Mouse (Mus musculus): ENCODE results near the gene Hmgcs2.

Gene Hmgcs2

DNA sequence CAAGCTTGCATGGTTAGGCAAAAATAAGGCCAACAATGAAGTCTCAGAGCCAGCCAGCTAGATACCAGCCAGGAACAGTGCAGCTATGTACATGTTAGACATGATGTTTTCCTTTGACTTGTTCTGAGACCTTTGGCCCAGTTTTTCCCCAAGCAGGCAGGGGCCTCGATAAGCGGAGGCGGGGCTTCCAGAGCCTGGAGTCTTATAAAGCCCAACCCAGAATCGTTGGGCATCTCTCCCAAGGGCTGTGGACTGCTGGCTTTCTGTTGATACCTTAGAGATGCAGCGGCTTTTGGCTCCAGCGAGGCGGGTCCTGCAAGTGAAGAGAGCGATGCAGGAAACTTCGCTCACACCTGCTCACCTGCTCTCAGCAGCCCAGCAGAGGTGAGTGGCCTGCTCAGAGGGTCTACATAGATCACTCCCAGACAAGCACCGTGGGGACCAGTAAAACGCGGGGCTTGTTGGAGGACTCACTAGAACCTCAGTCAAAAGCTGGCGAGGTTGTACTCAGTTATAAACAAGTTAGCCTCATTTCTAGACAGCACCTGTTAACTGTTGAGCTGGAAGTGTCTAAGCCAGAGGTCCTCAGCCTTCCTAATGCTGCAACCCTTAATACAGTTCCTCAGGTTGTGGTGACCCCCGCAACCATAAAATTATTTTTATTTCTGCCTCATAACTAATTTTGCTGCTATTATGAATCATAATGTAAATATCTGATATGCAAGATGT is at the start of gene Hmgcs2:
Hmgcs2 (plus strand) TSS at position 232 of the 729 bp plus-strand sequence.
- DNase-seq (ENCODE audit: extremely low read depth, low read depth) = peak; percentile 84

DNA sequence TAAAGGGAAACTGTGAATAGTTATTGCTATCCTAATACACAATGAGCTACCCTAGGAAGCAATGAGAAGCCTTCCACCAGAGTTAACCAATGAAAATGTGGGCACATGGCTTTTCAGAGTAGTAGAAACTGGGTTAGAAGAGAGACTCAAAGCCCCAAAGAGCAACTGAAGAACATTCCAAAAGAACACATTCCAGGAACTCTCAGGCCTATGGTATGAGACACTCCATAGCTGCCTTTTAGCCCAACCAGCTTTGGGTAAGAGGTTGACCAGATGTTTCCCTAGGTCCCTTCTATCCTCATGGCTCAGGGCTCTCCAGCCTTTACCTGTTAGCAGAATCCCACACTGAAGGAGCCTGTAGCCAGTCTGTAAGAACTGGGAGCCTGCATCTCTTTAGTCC is 46.7 kb upstream of the Hmgcs2 start:
- no peak for DNase-seq (ENCODE audit: extremely low read depth, low read depth)

GRCm38 (mm10) chr3:98236266-98236665 is 44.0 kb upstream of the Hmgcs2 start:
- no peak for DNase-seq (ENCODE audit: extremely low read depth, low read depth)

DNA sequence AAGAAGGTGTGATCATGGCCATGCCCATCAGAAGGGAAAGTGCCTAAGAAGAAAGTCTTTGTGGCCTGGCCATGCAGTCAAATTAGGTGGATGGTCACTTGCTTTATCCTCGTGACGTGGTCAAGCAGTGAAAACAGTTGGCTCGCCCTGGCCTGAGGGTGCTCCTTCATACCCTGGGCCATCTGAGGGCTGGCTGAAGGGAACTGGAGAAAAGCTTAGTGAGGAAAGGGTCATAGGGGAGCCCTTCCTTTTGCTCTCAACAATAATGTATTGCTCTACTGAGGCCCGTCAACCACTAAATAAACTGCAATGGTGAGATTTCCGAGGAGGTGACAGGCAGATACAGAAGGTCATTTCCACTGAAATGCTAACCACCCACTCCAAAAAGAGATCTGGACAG is 43.0 kb upstream of the Hmgcs2 start:
- DNase-seq (ENCODE audit: extremely low read depth, low read depth) = no peak

DNA sequence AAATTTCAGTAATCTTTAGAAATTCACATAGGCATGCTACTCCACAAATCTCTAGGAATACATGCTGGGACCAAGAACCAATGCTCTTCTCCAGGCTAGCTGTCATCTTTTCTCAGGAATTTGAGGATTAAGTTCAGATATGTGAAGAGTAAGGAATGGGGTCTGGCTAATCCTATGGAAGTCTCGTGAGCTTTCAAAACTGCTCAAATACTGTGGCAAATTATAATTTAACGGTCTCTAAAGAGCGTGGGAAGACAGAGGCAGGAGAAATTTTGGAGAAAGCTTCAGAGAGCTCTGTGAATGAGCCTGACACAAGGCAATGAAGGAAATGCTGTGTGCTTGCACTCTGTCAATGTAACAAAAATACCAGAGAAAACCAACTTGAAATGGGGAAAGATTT is 42.1 kb upstream of the Hmgcs2 start:
- DNase-seq (ENCODE audit: extremely low read depth, low read depth) = no peak

DNA sequence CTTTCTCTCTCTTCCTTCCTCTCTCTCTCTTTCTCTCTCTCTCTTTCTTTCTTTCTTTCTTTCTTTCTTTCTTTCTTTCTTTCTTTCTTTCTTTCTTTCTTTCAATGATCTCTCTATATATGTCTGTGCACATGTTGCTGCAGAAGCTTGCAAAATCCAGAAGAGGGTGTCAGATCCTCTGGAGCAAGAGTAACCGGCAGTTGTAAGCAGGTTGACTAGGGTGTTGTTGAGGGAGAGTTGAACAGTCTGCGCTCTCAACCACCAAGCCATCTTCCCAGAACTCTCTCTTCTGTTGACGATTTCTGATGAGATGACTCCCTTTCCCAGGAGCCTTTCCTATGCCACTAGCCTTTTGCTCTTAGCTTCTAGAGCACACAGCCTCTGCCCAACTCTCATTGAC is 38.2 kb upstream of the Hmgcs2 start:
- DNase-seq (ENCODE audit: extremely low read depth, low read depth) = no peak

- DNase-seq (ENCODE audit: extremely low read depth, low read depth) = no peak
Observed at GRCm38 (mm10) chr3:98242458-98243037, 37.7 kb upstream of the Hmgcs2 start.

DNA sequence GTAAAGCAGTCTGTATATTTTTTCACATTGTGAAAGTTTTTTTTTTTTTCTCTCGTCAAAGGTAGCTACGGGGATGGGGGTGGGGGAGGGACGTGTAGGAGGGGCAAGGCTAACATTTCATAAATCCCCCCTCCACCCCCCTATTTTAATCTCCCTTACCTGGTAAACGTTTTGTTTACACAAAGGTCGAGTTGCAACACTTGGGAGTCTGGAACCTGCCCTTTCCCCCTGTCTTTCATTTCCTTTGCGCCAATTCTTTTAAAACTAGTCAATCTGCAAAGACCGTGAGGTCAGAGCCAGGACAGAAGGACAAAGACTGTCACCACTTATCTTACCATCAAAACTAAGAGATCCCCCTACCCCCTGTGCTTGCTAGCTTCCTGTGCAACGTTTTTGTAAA is 34.3 kb upstream of the Hmgcs2 start:
- no peak for DNase-seq (ENCODE audit: extremely low read depth, low read depth)

DNA sequence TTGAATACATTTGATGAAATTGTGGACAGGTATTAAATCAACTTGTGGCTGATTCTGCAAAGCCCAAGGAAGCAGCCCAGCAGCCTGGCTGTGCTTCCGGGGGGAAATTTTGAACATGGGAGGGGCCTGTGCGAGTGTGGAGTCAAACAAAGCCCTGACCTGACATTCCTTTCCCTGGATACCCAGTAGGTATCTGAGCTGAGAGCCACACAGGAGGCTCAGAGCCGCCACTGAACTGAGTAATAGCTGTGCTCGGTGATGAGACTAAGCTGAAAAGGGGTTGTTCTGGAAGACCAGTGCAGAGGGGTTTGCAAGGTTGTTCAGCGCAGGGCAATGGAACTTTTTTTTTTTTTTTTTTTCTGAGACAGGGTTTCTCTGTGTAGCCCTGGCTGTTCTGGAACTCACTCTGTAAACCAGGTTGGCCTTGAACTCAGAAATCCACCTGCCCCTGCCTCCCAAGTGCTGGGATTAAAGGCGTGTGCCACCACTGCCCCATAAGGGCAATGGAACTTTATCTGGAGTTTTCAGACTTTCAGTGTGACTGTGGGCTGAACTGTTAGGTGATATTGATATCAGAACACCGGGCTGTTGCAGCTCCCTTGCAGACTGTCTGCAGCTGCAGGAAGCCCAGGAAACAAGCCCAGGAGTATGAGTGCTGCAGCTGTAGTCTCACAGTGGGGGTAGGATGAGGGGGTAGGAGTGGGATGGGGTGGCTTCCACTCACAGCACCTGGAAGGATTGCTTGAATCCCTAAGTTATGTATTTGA is 33.1 kb upstream of the Hmgcs2 start:
- no peak for DNase-seq (ENCODE audit: extremely low read depth, low read depth)

DNA sequence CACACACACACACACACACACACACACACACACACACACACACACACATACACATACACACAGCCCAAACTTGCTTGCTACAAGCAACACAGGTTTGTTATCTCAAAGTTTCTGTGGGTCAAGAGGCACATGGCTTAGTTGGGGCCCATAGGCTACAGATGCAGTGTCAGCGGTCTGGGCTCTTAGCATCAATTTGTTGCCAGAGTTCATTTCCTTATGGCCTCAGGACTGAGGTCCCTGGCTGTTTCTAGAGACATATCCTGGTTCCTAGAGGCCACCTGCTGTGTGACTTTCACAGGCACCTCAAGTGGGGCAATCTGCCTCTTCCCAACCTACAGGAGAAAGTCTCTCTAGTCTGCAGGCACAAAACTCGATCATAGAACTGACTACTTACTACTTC is 30.9 kb upstream of the Hmgcs2 start:
- DNase-seq (ENCODE audit: extremely low read depth, low read depth) = no peak

DNA sequence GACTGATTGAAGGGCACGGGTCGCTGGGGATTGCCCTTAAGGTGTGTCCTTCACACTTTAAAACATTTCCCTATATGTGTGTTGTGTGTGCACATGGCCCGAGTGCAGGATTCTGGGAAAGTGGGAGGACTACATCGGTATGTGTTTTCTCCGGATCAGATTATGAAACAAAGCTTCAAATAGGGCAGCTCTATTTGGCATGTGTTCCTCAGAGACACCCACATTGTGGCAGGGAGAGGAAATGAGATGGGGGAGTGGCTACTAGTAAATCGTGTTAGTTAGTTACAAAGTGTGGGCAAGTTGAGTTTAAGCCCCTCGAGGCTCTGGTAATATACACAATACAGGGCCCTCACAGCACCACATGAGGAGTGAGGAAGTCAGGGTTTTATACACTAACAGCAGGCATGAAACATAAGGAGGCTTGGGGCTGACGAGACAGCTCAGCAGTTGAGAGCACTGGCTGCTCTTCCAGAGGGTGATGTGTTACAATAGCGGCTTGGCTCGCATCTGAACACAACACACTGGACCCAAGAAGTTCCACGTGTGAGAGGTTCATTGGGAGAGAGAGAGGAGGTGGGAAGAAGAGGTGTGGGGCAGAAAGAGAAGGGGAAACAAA is 30.3 kb upstream of the Hmgcs2 start:
- no peak for DNase-seq (ENCODE audit: extremely low read depth, low read depth)

DNA sequence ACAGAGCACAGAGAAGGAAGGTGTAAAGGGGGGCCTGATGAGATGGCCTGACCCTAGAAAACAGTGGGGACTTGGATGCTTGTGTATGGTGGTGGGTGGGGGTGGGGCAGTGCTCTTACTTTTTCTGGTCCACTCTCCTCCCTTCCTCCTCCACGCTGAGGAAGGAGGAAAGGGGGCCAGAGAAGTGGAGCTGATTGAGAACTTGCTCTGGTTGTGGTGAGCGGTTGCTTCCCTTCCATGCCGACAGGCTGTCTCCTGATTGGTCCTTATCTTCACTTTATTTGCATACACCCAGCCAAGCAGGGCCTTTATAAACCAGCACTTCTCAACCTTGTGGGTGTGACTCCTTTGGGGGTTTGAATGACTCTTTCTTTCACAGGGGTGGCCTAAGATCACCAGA is 26.2 kb upstream of the Hmgcs2 start:
- peak; percentile 90 for DNase-seq (ENCODE audit: extremely low read depth, low read depth)

DNA sequence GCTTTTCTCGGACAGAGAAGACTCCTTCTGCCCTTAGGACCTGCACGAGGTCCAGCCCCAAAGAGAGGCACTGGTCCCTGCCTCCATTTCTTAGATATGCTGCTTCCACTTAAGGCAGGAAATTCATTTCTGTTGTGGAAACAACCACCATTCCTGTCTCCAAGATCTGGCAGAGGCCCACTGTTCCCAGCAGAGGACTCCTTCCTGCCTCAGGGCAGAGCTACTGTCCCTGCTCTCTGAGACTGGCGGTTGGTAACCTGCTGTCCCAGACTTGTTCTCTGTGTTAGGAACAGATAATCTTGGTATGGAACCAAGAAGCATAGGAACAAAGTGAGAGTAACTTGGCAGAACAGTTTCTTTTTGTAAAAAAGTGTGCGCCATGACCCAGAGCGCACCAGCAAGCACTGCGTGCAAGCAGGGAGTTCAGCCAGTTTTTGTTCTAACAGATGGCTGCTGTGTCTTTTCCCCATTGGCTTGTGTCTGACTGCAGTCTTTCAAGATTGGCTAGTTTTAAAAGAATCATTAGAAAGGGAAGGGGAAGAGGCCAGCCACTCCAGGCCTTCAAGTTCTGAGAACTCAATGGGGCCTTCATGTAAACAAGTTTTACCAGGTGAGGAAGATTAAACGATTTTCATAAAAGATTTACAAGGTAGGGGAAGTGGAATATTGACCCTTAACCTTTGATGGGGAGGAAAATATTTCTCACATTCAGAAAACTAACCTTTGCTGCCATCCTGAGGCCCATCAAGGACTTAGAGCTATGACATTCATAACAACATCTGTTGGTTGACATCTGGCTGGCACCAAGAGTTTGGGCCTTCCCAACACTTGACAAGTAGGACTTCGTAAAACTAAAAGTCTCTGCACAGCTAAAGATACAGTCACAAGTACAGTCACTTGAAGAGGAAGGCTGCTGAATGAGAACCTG is 25.3 kb upstream of the Hmgcs2 start:
- DNase-seq (ENCODE audit: extremely low read depth, low read depth) = no peak

DNA sequence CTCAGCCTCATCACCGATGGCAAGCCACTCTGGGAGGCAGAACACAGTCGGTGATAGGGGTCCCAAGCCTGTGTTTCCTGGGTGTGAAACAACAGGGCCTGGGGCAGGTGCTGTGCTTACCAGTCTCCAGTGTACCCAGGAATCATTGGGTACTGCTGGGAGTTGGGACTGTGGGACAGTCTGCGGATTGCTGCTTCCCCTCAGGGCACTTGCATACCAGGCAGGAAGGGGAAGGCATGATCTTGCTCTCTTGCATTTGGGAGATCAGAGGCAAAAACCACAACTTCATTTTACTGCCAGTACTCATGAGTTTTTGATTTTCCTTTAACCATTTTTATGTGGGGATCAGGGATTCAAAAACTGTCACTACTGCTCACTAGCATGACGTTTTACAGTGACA is 21.5 kb upstream of the Hmgcs2 start:
- no peak for DNase-seq (ENCODE audit: extremely low read depth, low read depth)

GRCm38 (mm10) chr3:98259271-98259751 is 20.9 kb upstream of the Hmgcs2 start:
- no peak for DNase-seq (ENCODE audit: extremely low read depth, low read depth)

DNA sequence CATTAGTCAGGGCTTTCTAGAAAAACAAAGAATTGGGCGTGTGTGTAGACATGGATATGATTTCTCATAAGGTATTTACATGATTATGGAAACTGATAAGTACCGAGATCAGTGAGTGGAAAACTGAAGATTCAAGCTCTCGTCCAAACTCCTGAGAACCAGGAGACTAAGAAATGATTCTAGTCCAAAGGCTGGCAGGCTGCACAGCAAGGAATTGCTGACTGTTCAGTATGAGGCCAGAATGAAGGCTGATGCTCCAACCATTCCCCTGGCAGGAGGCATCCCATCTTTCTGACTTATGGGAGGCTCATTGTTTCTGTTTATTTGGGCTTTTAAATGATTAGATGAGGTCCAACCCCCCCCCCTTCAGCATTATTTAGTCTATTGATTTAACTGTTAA is 19.7 kb upstream of the Hmgcs2 start:
- no peak for DNase-seq (ENCODE audit: extremely low read depth, low read depth)

DNA sequence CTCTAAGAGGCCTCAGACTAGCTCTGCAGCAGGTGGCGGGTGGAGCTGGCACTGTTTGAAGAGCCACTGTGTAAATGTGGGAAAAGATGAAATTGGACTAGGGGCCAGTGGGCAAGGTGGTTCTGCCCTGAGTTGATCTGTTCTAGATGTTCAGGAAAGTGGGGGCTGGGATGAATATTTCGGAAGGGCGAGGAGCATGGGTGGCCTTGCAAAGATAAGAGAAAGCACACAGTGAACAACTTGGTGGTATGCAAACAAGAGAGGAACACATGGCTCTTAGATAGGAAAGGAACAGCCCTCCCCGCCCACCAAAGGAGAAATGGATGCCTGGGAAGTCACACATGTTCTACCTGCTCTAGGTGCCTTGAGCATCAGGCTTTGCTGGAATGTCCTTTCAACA is 18.8 kb upstream of the Hmgcs2 start:
- DNase-seq (ENCODE audit: extremely low read depth, low read depth) = peak; percentile 78

- no peak for DNase-seq (ENCODE audit: extremely low read depth, low read depth)
Observed at GRCm38 (mm10) chr3:98262133-98262532, 18.1 kb upstream of the Hmgcs2 start.

- DNase-seq (ENCODE audit: extremely low read depth, low read depth) = no peak
Observed at GRCm38 (mm10) chr3:98267249-98267651, 13.0 kb upstream of the Hmgcs2 start.

DNA sequence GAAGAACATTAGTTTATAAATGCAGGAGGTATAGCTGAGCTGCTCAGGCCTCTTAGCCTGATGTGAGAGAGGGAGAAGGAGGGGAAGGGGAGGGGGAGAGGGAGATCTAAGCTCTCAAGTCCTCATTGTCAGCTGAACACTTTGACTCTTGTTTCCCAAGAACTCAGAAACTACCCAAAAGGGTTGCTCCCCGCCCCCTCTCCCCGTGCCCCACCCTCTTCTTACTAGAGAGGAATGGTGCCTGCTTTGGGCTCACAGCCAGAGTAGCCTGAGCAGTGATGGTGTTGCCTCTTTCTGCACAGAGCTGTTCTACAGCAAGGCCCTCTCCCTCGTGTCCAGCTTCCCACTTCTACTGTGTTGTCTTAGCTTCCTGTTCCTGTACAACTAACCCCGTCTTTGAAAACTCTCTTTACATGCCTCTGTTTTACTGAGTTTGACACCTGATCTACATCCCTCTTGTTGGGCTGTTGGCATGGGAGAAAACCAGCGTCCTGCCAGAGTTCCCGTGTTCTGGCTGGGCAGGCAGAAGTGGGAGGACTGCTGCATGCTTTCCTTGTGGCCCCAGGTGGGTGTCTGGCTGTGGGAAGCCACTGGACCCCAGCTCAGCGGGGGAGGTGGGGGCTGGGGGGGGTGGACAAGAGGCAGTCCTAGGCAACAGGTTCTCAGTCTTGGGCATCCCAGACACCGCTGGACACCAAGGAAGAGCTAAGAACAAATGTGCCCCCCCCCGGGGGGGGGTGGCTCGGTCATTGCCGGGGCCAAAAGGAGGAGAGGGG is 6.4 kb upstream of the Hmgcs2 start:
- DNase-seq (ENCODE audit: extremely low read depth, low read depth) = no peak
